Mouse (Mus musculus) thymus, postnatal 14 days (tissue): ENCODE data around the gene S100a11.
"Not testable (repeated sequence)": the region's sequence is repeated elsewhere in the genome, so short reads cannot be mapped to it uniquely, and the experiment has no call there.

Experiments used
- DNase-seq: peaks from one replicate; pipeline ENCODE4 v3.0.0; 2021

Gene S100a11

DNA sequence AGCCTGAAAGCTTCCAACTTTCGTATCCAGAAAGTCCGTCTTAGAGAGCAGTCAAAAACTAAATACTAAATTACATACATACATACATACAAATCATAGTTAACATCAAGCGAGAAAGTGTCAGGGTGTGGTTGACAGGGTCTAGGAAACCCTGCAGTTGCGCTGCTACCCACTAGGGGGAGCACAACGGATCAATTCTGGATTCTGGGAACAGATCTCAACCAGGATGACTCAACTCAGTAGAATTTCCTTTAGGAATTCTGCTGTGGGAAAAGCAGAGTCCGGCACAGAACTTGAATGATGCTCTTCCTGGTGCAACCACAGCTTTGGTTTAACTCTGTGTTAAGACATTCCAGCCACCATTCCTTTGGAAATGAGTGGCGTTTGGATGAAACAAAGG, 2.3 kb downstream of the S100a11 start:
- peak; percentile 50 for DNase-seq

DNA sequence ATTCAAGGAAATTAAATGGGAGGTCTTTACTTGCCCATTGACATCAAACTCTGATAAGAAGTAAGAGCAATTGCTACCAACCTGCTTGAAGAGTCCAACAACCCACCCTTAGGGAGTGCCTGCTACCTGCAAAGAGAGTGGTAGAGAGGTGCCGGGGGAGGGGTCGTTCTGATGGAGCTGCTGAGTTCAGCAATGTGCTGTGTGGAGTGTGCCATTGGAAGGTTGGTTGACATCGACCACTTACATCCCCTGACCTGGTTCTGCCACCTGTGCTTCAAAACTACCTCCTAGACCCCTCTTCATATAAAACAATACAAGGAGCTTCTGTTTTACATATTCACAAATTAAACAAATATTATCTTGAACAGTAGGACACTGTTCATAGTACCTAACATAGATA, 7.0 kb downstream of the S100a11 start:
- DNase-seq, result no peak

DNA sequence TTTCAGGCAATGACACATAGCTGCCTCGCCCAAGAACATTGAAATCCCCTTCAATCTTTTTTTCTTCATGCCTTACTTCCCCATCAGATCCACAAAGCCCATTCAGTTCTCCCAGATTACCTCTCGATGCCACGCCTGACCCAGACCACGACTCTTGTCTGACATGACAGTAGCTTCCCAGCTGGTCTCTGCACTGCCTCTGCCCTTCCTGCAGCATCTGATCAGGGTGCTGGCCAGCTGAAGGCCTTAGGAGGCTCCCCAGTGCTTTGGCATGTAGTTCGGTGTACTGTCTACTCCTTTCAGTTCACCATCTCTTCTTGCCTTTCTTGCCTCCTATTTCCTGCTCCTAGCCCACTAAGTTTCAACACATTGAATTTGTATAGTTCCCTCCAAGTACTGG, 8.5 kb downstream of the S100a11 start:
- no peak for DNase-seq

DNA sequence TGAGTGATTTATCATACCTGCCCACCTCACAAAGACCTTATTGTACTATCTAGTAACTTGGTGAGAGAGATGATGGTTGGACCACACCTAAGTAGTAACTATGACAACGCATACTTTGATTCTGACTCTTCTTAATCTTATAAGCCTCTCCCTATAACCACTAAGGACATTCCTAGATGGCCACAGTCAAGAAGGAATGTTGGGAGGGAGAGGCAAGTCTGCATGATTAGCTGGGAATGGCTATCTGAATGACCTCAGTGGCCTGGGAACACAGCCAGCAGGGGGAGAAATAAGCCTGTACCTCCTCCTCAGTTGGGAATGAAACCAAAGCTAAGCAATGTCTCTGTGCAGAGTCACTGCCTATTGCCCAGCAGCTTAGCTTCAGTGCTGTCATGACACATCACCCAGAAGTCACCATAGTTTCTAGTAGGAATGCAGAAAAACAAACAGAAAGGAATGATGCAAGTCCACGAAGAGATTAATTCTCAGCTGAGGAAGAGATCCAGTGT, 16.8 kb downstream of the S100a11 start:
- no peak for DNase-seq

DNA sequence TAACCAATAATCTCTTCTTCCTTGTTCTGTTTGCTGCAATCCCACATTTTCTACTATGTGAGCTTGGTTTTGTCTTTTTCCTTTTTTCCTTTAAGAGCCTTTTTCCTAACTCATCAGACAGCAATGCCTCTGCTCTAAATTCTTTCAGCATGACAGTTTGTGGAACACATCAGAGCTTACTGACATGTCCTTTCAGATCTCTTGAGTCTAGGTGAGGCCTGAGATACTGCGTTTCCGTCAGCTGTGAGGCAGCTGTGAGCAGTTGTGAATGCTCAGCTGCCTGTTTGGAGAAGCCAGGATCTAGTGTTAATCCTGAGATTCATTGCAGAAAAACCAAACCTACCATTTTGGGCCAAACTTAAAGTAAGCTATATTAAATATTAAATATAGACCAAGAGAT, 18.2 kb downstream of the S100a11 start:
- DNase-seq, result no peak

DNA sequence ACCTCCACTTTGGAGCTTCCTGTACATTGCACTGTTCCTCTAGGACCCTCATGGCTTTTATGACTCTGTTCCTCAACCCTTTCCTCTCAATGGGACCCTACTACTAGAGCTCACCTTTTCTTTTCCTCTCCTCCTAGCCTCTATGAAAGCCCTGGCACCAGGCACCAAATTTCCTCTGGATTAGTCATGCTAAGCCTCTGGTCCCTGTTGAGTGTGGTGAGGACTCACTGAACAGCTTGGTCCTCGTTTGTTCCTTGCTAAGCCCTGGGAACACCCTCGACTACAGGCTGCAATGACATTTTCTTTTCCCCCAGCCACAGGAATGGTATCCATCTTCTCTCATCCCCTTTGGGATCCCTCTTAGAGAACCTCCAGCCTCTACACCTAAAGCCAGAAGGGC, 21.2 kb downstream of the S100a11 start:
- DNase-seq, result no peak

DNA sequence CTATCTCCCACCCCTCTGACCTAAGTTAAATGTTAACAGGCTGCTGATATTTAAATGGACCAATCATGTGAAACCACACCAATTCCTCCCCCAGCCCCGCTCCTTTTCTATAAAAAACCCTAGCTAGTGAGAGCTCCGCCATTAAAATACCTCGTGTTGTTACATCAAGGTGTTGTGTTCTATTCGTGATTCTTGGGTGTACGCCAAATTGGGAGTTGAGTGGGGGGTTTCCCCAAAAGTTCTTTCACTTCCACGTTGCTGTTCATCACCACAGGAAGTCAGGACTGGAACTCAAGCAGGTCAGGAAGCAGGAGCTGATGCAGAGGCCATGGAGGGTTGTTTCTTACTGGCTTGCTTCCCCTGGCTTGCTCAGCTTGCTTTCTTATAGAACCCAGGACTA, 23.9 kb downstream of the S100a11 start:
- DNase-seq, result not testable (repeated sequence)

DNA sequence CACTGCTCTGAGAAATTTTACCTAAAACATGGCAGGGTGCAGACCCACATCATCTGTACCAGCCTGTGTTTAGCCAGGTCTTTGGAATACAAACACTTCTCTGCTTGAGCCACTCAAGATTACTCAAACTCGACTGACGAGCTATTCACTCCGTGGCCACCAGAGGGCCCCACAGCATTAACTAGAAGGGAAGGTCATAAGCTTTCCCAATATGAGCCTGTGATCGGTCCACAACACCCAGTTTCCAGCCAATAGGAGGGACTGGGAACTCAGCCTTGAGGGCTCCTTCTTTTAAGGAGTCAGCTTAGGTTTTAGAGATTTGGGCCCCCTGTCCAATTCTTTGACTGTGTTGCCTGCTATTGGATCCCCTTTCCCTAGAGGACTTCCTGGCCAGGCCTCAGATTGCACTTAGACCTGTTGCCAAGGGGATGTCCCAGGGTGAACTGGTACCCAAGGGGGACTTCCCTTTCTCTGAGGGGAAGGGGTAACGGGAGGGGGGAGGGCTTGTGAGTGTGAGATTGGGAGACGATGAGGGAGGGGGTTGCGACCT, 26.9 kb downstream of the S100a11 start:
- DNase-seq, result peak; percentile 90

DNA sequence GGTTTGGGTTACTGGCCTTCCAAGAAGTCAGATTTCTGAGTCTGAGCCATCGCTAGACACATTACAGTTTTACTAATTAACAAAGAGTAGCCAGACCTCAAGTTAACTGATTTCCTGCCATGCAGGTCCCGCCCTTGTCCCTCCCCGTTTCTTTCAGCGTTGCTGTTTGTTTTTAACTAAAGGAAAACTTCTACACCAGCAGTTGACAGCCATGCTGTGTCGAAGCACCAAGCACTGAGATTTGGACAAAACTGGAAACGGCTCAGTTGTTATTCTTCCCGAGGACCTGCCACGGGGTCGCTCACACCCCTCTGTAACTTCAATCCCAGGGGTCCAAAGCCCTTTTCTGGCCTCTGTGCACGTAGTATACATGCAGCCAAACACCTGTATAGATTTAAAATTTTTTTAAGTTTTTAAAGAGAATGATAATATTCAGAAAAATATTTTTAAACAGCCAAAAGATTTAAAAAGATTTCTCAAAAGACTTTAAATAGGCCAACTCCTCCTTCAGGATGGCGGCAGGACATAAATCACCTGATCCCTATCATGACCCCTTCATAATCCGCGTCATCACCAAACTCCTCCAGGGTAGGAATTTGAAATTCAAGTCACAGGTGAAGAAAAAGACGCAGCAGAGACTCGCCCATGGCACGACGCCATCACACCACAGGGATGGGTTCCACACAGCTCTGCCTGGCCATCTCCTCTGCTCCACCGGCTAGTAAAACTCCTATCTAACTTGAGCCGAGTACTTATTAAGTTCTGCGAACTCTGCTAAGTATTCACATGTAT, 27.7 kb downstream of the S100a11 start:
- no peak for DNase-seq

DNA sequence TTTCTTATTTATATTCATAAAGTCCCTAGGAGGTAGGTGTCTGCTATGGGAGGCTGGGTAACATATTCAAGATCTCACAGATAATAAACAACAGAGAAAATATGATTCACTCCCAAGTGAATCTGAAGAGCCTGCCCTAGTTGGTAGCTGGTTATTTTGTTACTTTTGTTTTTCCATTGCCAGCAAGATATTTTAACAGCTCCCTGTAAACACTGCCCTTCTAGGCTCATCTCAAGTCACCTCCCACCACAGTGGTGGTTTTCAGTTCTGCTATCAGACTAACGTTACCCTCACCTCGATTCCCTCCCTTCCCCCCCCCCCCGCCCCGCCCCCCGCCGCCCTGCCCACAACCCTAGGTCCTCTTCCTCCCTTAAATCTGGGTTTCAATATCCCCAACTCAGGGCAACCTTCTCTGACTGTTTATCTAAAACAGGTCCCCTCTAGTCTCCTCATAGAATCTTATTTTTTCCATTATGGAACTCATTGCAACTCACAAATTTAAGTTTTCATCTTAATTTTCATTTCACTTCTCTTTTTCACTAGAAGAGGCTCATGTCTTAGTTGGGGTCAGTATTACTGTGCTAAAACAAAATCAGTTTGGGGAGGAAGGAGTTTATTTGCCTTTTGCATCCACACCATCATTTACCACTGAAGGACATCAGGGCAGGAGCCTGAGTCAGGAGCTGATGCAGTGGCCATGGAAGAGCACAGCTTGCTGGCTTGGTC, 28.4 kb downstream of the S100a11 start:
- DNase-seq, result peak; percentile 20

DNA sequence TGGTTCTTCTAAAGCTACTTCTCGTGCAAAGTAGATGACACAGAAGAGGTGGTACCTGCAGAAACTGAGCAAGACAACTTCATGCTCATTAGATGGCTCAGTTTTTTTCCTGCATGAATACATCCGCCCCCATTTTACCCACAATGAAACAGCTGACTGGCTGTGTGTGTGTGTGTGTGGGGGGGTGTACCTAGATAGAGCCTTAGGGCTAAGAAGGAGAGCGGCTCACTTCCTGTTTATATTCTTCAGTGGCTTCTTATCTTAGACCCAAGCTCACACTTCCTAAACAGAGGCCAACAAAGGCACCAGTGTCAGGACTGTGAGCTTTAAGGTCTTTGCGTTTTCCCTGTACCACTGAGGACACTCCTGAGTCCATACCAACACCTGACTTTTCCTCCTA, 29.7 kb downstream of the S100a11 start:
- peak; percentile 72 for DNase-seq

DNA sequence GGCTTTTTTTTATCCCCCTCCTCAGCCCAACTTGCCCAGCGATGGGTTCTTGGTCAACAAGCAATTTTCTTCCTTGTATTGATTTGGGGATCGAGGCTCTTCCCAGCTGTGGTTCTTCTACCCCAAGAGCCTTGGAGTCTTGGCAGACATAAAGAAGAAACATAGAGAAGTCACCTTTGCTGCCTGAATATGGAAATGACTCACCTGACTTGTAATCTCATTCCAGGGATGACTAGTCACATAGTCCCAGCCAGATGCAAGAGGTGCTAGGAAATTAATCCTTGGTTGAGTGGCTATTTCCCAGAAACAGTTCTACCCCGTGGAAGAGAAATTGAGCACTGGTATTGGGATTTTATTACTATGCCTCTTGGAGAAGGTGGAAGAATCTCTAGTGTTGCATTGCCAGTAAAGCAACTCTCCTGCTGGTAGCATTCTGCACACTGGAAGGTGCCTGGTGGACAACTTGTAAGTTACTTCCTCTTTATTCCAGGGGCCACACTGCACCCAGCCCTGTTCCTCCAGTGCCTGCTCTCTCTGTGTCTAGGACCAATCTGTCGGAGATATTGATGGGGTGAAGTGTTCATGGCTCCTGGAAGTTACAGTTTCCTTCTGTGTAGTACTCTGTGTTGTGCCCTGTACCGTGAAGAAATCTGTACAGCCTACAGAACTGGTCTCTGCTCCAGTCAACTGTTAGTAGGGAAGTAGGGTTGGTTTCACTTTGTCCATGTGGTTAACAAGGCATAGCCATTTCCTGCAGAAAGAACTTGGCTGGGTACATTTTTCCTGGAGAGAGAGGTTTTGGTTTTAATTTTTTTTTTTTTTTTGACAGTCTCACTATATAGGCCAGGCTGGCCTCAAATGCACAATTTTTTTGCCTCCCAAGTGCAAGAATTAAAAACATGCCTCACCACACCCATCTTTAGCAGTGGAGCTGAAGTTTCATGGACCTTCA, 31.9 kb downstream of the S100a11 start:
- no peak for DNase-seq

DNA sequence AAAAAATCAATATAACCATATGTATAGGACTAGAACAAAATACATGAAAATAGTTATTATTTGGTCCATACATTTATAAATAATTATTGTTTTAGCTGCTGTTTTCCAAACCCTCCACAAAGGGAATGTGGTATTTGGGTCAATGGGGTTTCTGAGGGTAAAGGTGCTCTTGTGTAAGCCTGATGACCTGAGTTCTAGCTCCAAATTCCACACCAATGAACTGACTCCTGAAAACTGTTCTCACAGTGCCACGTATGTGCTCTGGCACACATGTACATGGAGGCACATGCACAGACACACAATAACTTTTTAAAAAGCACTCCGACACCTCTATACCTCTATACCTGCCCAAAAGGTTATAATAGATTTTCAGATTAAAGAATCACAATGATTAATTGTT, 33.0 kb downstream of the S100a11 start:
- no peak for DNase-seq

DNA sequence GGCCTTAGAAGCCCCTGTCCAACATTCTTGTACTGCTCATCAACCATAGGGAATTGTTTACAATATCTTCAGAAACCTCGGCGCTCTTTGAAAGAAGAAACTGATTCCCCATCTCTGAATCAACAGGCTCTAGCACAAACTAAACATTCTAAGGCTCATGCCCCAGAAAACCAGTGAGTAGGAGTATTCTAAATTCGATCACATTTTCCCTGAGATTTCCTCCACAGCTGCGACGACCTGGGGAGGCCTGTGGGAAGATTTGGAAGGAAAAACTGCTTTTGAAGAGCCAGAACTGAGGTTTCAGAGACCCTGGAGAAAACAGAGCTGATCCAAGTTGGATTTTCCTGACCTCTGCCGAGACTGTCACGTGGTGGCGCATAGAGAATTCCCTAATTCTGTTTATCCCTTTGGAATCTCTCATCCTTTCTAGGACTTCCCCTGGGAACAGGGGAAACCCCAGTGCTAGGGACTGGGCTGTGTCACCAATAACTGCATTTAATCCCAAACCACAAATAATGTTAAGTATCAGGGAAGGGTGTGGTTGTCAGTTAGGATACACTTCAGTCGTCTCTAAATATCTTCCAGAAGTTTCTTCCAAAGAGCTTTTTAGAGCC, 33.6 kb downstream of the S100a11 start:
- no peak for DNase-seq

DNA sequence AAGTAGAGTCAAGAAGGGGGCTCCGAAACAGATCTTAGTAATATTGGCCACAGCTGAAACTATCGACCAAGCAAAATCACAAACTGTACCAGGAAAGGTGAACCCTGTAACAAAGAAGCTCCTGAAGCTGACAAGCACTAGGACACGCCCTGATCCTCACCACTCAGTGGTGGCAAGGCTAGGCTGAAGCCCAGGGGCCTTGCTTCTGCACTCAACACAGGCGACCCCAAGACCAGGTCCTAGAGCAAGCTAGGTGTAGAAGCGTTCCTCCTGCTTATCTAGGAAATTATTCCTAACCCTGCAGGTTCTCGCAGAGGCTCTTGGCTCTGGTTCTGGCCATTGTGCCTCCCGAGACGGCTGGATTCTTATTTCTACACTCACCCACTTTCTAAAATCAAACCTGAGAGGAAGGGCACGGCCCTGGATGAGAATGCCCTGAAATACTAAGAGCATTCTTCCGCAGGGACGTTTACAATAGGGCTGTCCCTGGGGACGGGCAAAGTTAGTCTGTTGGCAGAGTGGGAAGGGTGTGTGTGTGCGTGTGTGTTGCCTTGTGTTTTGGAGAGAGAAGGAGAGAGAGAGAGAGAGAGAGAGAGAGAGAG, 34.2 kb downstream of the S100a11 start:
- peak; percentile 28 for DNase-seq

DNA sequence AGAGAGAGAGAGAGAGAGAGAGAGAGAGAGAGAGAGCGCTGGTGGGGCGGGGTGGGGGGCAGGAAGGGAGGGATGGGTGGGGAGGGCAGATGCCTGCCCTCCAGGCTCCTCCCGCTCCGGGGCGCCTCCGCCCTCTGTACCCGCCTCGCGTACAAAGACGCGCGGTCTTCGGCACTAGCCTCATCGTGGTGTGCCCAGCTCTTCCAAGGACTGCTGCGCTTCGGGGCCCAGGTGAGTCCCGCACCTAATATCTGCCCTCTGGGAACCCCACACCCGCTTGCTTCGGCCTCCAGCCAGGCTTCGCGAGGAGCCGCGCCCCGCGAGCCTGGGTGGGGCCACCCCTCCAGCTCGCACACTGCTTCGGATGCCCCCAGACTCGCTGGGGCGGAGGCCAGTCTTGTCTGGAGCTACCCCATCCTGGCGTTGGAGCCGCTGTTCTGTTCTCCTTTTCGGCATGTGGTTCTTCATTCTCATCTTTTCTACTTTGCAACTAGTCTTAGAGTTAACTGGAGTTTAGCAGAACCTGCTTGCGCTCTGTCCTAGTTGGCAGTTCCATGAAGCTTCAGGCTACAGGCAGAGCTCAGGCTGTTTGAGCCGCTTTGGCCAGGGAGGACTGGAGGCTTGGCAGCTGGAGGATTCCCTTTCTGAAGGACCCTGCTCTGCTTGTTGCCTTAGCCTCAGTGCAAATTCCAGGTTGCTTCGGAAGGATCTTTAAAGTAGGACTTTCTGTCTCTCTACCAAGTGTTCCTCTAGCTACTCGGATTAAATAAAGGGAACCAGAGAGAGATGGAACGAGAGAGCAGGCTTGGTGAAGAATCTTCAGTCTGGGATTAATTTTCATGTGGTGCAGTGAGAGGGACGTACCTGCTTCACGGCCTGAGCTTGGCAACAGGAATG, 34.9 kb downstream of the S100a11 start, which contains the start of gene S100a10:
Gene S100a10 (plus strand): TSS at position 100 of the 897 bp plus-strand sequence.
- DNase-seq, result peak; percentile 87

DNA sequence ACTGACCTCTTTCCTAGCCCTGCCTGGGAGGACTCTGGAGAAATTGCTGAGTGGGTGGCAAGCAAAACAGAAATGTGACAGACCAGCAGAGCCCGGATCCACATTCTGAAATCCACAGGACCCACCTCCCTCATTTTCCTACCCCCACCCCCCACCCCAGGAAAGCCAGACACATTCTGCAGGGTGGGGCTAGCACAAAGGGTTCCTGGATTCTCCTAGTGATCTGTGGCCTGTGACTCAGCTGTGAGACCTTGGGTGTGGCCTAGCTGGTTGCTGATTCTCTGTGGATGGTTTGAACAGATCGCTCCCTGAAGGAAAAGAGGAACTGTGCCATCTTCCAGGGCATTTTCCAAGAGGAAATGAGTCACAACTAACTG, 35.6 kb downstream of the S100a11 start:
- DNase-seq, result peak; percentile 26

DNA sequence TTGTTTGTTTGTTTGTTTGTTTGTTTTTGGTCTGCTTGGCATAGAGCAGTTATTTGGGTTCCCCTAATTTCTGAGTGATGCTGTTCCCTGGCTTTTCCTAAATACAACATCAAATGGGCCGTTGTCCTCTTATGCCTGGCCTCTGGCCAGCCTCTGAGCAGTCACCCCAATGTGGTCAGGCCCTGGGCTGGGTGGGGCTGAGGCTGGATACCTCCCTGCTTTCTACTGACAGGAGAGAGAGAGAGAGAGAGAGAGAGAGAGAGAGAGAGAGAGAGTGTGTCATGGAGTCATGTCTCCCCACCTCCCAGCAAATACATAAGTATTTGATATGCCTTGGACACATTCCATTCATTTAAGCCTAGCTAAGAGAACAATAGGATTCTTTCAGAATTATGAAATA, 36.3 kb downstream of the S100a11 start:
- no peak for DNase-seq

DNA sequence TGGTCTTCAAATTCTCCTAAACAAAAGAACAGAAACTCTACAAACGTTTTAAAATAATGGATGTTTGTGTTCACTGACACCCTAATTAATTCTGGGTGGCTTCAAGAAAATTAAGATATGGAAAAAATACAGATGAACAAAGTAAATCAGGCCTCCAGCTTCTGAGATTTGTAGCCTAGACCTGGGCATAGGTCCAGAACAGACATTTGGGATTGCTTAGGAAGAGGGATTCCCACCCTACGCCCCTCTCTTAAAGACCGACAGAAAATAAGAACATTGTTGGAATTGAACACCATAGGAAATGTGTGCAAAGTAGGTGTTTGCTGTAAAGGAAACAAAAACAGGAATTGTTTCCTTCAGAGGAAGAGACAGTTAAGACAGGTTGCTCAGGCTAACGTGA, 37.2 kb downstream of the S100a11 start:
- DNase-seq, result no peak

DNA sequence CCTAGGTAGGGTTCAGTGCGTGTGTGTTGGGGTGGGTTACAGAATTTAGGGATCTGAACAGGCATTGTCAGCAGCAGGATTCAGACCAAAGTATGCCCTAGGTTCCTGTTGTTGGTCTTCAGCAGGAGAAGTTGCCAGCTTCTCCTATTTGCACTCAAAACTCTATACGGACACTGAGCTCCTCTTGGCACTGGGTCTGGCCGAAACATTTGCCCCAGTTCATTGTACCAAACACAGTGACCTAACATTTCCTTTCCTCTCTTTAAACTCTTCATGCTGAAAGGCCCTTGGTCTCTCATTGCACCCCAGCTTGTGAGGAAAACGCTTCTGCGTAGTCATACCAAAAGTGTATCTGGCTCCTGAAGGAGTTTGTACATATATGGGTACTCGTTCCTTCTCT, 39.7 kb downstream of the S100a11 start:
- DNase-seq, result no peak

DNA sequence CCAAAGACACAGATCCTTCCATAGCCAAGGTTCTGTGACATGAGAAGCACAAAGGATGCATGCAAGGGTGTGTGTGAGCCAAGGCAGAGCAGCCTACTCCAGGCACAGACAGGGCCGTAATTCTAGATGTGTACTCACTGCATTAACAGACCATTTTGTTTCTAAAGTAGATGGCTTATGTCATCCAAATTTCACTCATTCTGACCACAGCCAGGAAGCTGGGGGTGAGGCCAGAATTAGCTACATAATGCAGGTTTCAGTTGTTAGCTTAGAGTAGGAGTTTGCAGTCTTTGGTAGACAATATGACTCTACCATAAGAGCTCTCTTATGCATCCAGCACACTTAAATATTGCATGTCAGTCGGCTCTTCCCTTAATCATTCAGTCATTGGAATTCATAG, 42.1 kb downstream of the S100a11 start:
- no peak for DNase-seq
